Mouse (Mus musculus) thymus, adult 18-20 months (tissue): ENCODE data around the gene Selenon.

Experiments
- DNase-seq, 2 experiments: peaks; one replicate each; pipeline ENCODE4 v3.0.0; 2022; ENCODE audit warnings: mixed read lengths in 2 of 2

Gene Selenon

GRCm38 (mm10) chr4:134551494-134552316 is at the start of gene Selenon:
Gene Selenon (minus strand): TSS chr4:134552166.
- no peak for DNase-seq

DNA sequence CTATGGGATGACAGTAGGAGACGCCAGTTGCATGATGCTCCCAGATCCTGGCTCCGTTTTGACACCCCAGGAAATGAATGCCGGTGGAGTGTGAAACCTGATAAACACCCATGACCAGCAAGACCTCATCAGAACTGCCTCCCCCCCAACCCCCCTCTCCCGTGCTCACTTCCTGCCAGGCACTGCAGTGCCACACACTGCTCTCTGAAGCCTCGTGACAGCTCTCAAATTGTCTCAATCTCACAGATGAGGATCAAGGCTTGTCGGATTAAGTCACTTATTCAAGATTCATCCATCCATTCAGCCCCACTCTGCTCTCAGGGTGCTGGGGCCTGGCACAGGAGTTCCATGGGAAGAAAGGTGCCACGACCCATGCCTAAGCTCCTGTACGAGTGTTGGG is 49.4 kb upstream of the Selenon start:
- no peak for DNase-seq

- no peak for DNase-seq
Measured at GRCm38 (mm10) chr4:134600777-134601176, 48.8 kb upstream of the Selenon start.

GRCm38 (mm10) chr4:134600060-134600459 is 48.1 kb upstream of the Selenon start:
- no peak for DNase-seq

GRCm38 (mm10) chr4:134596816-134597692 is 45.1 kb upstream of the Selenon start:
- no peak for DNase-seq

DNA sequence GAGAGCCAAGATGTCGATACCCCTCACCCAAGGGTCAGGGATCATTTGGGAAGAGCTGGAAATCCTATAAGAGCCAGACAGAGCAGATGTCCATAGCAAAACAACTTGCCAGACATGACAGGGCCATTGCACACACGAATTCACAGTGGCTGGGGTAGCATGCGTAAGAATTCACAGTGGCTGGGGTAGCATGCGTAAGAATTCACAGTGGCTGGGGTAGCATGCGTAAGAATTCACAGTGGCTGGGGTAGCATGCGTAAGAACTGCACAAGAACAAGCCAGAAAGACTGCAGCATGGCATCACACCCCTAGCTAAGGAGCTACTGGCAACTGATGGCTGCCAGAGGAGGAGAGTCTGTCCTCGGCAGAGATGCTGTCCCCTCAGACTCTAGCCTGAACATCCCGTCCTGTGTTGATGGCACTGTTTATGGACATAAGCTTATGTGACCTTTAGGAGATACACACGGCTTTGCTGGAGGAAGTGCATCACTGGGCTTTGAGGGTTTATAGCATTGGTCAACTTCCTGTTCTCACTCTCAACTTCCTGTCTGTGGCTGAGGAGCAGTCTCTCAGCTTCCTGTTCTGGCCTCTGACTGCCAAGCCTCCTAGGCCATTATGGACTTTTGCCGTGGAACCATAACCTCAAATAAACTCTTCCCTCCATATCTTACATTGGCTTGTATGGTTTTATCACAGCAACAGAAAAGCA is 42.9 kb upstream of the Selenon start:
- no peak for DNase-seq

DNA sequence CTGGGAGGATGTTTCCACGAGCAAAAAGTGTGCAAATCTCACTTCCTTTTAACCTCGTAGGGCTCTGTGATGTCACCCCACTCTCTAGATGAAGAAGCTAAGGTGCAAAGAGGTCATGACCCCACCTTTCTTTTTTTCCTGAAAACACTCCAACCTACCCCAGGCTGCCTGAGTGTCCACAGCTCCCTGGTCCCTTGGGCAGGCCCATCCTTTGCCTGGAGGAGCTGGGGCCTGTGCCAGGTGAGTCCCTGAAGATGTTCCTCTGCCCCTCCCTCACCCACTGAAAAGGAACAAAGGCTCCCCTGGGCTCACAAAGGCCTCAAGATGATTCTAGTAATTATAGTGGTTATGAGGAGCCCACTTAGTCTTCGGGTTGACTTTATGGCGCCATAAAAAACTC is 40.5 kb upstream of the Selenon start:
- DNase-seq: no peak

GRCm38 (mm10) chr4:134591506-134592061 is 39.6 kb upstream of the Selenon start:
- DNase-seq: no peak

- DNase-seq: no peak
Measured at GRCm38 (mm10) chr4:134590227-134590926, 38.4 kb upstream of the Selenon start.

DNA sequence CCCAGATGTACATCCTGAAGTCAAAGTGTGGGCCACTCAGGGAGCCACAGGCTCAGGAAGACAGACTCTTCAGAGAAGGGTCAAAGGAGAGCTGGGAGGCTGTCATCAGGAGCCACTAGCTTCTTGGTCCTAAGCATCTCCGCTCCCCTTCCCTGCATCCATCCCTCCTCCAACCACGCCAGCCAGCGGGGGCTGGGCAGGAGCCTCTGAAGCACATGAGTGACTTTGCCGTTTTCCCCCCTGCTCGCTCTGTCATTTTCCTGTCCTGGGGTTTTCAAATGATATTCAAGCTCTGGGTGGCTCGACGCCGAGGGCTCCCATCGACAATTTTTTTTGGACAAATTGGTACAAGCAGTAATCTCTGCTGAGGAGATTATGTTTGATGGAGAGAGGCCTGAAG is 37.8 kb upstream of the Selenon start:
- DNase-seq: no peak

- no peak for DNase-seq
Measured at GRCm38 (mm10) chr4:134588951-134589350, 37.0 kb upstream of the Selenon start.

DNA sequence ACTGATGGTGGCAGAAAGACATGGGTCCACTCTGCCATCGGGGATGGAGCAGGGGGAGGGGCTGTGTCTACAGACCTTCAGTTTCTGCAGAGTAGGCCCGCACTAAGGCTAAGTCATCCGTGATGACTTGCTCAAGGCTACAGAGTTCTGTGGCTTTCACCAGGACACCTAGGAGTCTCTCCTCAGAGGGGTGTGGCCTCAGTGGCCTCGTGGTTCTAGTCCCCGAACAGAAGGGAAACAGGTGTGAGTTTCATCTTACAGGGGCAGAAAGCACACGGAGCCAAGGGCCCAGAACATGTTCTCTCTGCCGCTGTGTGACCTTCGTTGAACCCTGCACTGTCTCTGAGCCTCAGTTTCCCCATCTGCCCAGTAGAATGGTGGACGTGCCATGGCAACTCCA is 36.3 kb upstream of the Selenon start:
- DNase-seq: no peak

- no peak for DNase-seq
Measured at GRCm38 (mm10) chr4:134587636-134588197, 35.8 kb upstream of the Selenon start.

GRCm38 (mm10) chr4:134586631-134587030 is 34.7 kb upstream of the Selenon start:
- DNase-seq: no peak

DNA sequence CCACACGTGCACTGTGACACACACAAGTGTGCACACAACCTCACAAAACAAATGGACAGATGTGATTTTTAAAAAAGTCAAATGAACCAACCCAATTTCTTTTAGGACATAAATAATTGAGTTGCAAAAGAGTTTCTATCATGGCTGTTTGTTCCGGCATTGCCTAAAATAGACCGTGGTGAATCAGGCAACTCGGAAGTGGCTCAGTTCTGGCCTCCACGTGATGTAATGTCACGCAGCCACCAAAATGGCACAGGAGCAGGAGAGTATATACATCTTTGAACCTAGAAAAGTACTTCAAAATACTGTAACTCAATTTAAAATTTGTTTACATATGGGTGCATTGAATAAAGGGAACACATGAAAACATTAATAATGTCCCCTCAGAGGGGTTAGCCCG is 34.2 kb upstream of the Selenon start:
- no peak for DNase-seq

DNA sequence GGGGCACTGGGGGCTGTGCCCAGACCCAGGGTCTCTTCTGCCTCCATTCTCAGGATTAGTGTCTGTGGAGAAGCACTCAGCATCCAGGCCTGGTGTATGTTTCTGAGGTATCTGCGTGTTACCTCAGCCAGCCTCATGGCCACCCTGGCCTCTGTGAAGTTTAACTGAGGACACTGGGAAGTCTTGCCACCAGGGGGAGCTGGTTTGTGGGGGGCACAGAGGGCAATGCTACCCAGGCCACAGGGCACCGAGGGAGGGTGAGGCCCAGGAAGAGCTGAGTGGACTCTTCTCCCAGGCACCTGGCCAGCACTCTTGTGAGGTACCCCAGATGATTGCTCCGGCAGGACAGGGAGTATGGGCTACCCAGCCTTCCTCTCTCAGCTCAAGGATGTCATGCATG is 31.5 kb upstream of the Selenon start:
- no peak for DNase-seq

GRCm38 (mm10) chr4:134581365-134581764 is 29.4 kb upstream of the Selenon start:
- no peak for DNase-seq

DNA sequence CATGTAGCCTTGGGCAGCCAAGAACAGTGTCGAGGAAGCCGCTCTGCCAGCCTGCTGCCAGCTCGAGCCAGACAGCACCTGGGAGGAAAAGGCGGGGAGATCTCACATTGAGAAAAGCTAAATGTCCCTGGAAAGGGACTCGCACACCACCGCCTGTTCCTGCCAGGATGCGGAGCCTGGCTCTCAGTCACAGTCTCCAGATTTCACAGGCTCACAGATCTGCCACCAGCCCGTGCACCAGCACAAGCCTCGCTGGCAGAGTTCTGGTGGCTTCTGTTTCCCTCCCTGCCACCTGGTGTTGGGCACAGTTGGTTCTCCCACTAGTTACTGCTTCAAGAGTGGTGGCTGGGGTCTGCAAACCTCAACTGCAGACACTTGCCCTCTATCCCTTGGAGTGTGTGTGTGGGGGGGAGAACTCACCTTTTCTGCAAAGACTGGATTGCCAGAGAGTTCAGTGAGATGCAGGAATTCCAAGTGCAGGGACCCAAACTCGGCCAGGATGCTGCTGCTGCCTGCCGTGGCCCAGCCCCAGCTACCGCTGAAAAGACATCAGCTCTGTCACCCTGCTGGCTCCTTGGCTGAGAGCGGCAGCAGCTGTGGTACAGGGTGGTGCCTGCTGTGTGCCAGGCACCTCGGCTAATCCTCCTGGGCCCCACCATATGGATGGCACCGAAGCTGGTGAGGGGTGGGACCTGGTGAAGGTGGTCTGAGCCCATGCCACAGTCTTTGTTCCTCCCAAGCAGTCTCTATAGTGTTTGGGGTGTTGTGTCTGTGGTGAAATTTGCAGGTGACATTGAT is 28.6 kb upstream of the Selenon start:
- no peak for DNase-seq

DNA sequence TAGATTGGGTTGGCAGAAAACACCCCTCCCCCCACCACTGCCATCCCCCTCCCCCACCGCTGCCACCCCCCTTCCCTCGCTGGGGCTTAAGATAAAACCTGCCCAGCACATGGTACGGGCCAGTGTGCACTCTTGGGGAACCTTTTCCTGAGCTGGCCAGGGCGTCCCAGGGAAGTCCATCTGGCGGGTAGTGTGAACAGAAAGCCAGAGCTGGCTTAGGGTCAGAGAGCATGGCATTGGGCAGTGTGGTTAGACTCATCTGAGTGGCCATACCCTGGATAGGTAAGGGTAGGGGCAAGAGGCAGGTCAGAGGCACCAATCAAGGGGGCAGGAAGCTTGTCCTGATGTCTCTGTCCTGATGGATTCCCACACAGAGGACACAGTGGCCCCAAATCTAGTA is 27.7 kb upstream of the Selenon start:
- DNase-seq: no peak

- no peak for DNase-seq
Measured at GRCm38 (mm10) chr4:134579212-134579611, 27.2 kb upstream of the Selenon start.

GRCm38 (mm10) chr4:134578407-134578806 is 26.4 kb upstream of the Selenon start:
- DNase-seq: no peak
